Mouse (Mus musculus): ENCODE results near the gene Camk1d. TPM values are rescaled to one million over a fixed set of nuclear protein-coding genes. Genes with fewer than 3 reads are reported as not detected.

Camk1d gene
- polyA plus RNA-seq, 1 experiment from 2014 or later = 2.1 TPM

- no peaks in the 10 kb centered on the region for H3K36me3 ChIP-seq (ENCODE audit: control insufficient read depth, insufficient read depth, low read length)
- H3K9me3 ChIP-seq (ENCODE audit: control insufficient read depth, low read length) = no peaks in the 10 kb centered on the region
- H3K27me3 ChIP-seq (ENCODE audit: control insufficient read depth, insufficient read depth, low read length) = no peaks in the 10 kb centered on the region
- H3K4me2 ChIP-seq (ENCODE audit: low read depth) = no peak overlapping the region
- no peak overlapping the region for H3K9ac ChIP-seq (ENCODE audit: low read length)
- ATAC-seq (ENCODE audit: insufficient read depth, low FRiP score, low TSS enrichment) (no peak), DNase-seq (ENCODE audit: low spot score) (no peak)
- H3K4me3 ChIP-seq (ENCODE audit: low read depth, low read length) = no peak overlapping the region
- WGBS = 61% methylated on average over 9 of the region's 9 CpGs
- H3K27ac ChIP-seq (ENCODE audit: low read depth, low read length) = no peak overlapping the region
- H3K4me1 ChIP-seq (ENCODE audit: control insufficient read depth, insufficient read depth, low read length) = no peaks in the 10 kb centered on the region
Measured at GRCm38 (mm10) chr2:5676143-5676483, 38.2 kb downstream of the Camk1d start.

- Histone ChIP-seq H3K4me2 (ENCODE audit: low read depth) (no peak overlapping the region), H3K36me3 (ENCODE audit: control insufficient read depth, insufficient read depth, low read length) (no peaks in the 10 kb centered on the region), H3K9ac (ENCODE audit: low read length) (no peak overlapping the region), H3K27me3 (ENCODE audit: control insufficient read depth, insufficient read depth, low read length) (no peaks in the 10 kb centered on the region), H3K9me3 (ENCODE audit: control insufficient read depth, low read length) (no peaks in the 10 kb centered on the region), H3K27ac (ENCODE audit: low read depth, low read length) (no peak overlapping the region), H3K4me3 (ENCODE audit: low read depth, low read length) (no peak overlapping the region), H3K4me1 (ENCODE audit: control insufficient read depth, insufficient read depth, low read length) (no peaks in the 10 kb centered on the region)
- WGBS = 84% methylated on average over 12 of the region's 12 CpGs
- DNase-seq (ENCODE audit: low spot score) = no peak
- no peak for ATAC-seq (ENCODE audit: insufficient read depth, low FRiP score, low TSS enrichment)
Measured at GRCm38 (mm10) chr2:5675431-5676142, 38.7 kb downstream of the Camk1d start.

- Histone ChIP-seq H3K36me3 (ENCODE audit: control insufficient read depth, insufficient read depth, low read length) (no peaks in the 10 kb centered on the region), H3K9ac (ENCODE audit: low read length) (no peak overlapping the region), H3K27ac (ENCODE audit: low read depth, low read length) (no peak overlapping the region), H3K4me1 (ENCODE audit: control insufficient read depth, insufficient read depth, low read length) (no peaks in the 10 kb centered on the region), H3K9me3 (ENCODE audit: control insufficient read depth, low read length) (no peaks in the 10 kb centered on the region), H3K4me3 (ENCODE audit: low read depth, low read length) (no peak overlapping the region), H3K4me2 (ENCODE audit: low read depth) (no peak overlapping the region), H3K27me3 (ENCODE audit: control insufficient read depth, insufficient read depth, low read length) (no peaks in the 10 kb centered on the region)
- WGBS = 89% methylated on average over 9 of the region's 9 CpGs
- no peak for ATAC-seq (ENCODE audit: insufficient read depth, low FRiP score, low TSS enrichment)
- DNase-seq (ENCODE audit: low spot score) = no peak
Measured at GRCm38 (mm10) chr2:5674512-5674911, 39.8 kb downstream of the Camk1d start.

DNA sequence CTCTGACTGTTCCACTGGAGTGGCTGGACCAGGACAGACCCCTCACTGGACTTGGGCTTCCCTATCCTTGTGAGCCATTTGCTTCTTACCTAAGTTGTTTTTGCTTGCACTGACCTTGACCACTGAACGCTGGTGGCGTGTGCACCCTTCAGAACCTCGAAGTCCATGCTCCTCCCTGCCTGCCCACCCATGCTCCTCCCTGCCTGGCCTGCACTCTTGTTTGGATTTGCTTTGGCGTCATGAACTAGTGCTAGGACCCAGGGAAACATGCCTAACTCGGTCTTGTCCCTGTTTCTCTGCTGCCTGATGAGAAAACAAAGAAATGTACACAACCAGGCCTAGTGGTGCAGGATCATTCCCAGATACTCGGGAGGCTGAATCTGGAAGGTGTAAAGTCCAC, 40.5 kb downstream of the Camk1d start:
- no peak overlapping the region for H3K9ac ChIP-seq (ENCODE audit: low read length)
- H3K4me1 ChIP-seq (ENCODE audit: control insufficient read depth, insufficient read depth, low read length) = no peaks in the 10 kb centered on the region
- H3K4me3 ChIP-seq (ENCODE audit: low read depth, low read length) = no peak overlapping the region
- DNase-seq (ENCODE audit: low spot score) = no peak
- no peaks in the 10 kb centered on the region for H3K27me3 ChIP-seq (ENCODE audit: control insufficient read depth, insufficient read depth, low read length)
- H3K4me2 ChIP-seq (ENCODE audit: low read depth) = no peak overlapping the region
- H3K9me3 ChIP-seq (ENCODE audit: control insufficient read depth, low read length) = no peaks in the 10 kb centered on the region
- WGBS = 81% methylated on average over 6 of the region's 6 CpGs
- H3K36me3 ChIP-seq (ENCODE audit: control insufficient read depth, insufficient read depth, low read length) = no peaks in the 10 kb centered on the region
- H3K27ac ChIP-seq (ENCODE audit: low read depth, low read length) = no peak overlapping the region
- no peak for ATAC-seq (ENCODE audit: insufficient read depth, low FRiP score, low TSS enrichment)

DNA sequence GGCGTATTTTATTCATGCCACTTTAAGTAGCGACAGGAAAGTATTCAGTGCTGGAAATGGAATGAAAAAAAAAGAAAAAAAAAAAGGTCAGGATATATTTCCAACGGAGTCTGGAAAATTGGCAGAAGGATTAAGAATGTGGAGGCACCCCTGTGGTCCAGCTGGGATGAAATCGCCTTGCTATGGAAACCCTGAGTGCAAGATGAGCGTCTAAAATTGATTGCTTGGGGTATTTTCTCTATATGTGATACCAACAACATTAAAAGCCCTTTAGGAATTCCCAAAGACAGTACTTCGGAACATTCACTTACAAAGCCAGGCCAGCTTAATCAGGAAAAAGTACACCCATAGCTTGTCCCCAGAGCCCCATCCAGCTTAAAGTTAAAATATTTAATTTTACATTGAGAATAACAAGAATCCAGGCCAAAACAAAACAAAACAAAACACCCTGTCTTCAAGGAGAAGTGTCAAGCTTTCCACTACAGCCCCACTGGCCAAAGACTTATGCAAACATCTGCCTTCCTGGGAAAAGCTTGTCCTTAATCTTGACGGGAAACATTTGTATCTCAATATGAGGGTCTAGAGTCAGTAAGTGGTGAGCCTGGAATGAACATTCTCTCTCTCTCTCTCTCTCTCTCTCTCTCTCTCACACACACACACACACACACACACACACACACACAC, 41.3 kb downstream of the Camk1d start:
- Histone ChIP-seq H3K4me2 (ENCODE audit: low read depth) (no peak overlapping the region), H3K36me3 (ENCODE audit: control insufficient read depth, insufficient read depth, low read length) (no peaks in the 10 kb centered on the region), H3K9ac (ENCODE audit: low read length) (no peak overlapping the region)

DNA sequence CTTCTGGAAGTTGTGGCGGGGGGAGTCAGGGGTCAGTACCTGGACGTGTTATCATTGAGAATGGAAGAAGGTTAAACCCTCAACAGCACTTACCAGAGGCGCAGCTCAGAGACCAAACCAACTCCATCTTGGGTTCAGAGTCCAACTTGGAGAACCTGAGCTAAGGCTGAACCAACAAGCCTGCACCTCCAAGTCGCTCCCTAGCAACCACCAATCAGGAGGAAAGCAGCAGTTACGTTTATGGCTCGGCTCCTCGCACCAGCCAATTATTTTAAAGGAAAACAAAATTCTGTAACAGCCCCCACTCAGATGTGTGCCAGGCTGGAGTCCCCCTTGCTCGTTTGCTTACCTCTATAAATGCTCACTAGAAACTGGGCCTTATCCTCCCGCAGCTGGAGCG, 44.2 kb downstream of the Camk1d start:
- whole genome bisulfite sequencing = 91% methylated on average over 10 of the region's 10 CpGs
- DNase-seq (ENCODE audit: low spot score) = no peak

More for the DNA sequence above, 41.3 kb downstream of the Camk1d start:
- WGBS = 62% methylated on average over 7 of the region's 7 CpGs
- no peaks in the 10 kb centered on the region for H3K9me3 ChIP-seq (ENCODE audit: control insufficient read depth, low read length)
- DNase-seq (ENCODE audit: low spot score) (no peak), ATAC-seq (ENCODE audit: insufficient read depth, low FRiP score, low TSS enrichment) (no peak)
- H3K27ac ChIP-seq (ENCODE audit: low read depth, low read length) = no peak overlapping the region
- no peaks in the 10 kb centered on the region for H3K27me3 ChIP-seq (ENCODE audit: control insufficient read depth, insufficient read depth, low read length)
- H3K4me1 ChIP-seq (ENCODE audit: control insufficient read depth, insufficient read depth, low read length) = no peaks in the 10 kb centered on the region
- H3K4me3 ChIP-seq (ENCODE audit: low read depth, low read length) = no peak overlapping the region

DNA sequence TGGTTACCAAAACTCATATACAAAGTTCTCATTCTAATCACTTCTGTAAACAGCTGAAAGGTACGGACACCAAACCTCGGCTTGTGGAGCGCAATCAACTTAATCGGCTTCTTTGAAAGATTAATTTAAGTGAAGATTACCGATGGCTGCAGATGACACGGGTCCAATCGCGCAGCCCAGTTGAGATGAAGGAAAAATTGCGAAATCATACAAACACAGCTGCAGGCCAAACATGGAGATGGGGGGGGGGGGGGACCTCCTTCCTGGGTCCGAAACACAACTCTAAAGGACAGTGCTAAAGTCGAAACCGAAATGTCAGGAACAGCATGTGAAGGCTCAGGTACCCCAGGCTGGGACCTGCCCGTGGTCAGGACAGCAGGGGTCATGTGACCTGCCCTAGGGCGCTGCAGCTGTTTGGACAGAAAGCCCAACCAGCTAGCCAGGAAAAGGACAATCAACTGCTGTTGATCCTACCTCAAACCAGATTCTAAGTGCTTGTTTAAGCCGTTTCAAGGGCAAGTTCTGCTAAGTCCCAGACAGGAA, 44.7 kb downstream of the Camk1d start:
- DNase-seq (ENCODE audit: low spot score) = no peak
- Histone ChIP-seq H3K4me1 (ENCODE audit: control insufficient read depth, insufficient read depth, low read length) (no peaks in the 10 kb centered on the region), H3K4me2 (ENCODE audit: low read depth) (no peak overlapping the region), H3K27ac (ENCODE audit: low read depth, low read length) (no peak overlapping the region), H3K9ac (ENCODE audit: low read length) (no peak overlapping the region), H3K36me3 (ENCODE audit: control insufficient read depth, insufficient read depth, low read length) (no peaks in the 10 kb centered on the region), H3K4me3 (ENCODE audit: low read depth, low read length) (no peak overlapping the region), H3K9me3 (ENCODE audit: control insufficient read depth, low read length) (no peaks in the 10 kb centered on the region), H3K27me3 (ENCODE audit: control insufficient read depth, insufficient read depth, low read length) (no peaks in the 10 kb centered on the region)
- 93% methylated on average over 15 of the region's 15 CpGs for WGBS
- ATAC-seq (ENCODE audit: insufficient read depth, low FRiP score, low TSS enrichment) = no peak

More for the DNA sequence above, 44.2 kb downstream of the Camk1d start:
- no peaks in the 10 kb centered on the region for H3K36me3 ChIP-seq (ENCODE audit: control insufficient read depth, insufficient read depth, low read length)
- H3K9me3 ChIP-seq (ENCODE audit: control insufficient read depth, low read length) = no peaks in the 10 kb centered on the region
- H3K27ac ChIP-seq (ENCODE audit: low read depth, low read length) = no peak overlapping the region
- no peaks in the 10 kb centered on the region for H3K27me3 ChIP-seq (ENCODE audit: control insufficient read depth, insufficient read depth, low read length)
- H3K4me1 ChIP-seq (ENCODE audit: control insufficient read depth, insufficient read depth, low read length) = no peaks in the 10 kb centered on the region
- H3K4me2 ChIP-seq (ENCODE audit: low read depth) = no peak overlapping the region
- no peak for ATAC-seq (ENCODE audit: insufficient read depth, low FRiP score, low TSS enrichment)
- H3K4me3 ChIP-seq (ENCODE audit: low read depth, low read length) = no peak overlapping the region
- no peak overlapping the region for H3K9ac ChIP-seq (ENCODE audit: low read length)

- Histone ChIP-seq H3K4me3 (ENCODE audit: low read depth, low read length) (no peak overlapping the region), H3K4me2 (ENCODE audit: low read depth) (no peak overlapping the region), H3K36me3 (ENCODE audit: control insufficient read depth, insufficient read depth, low read length) (no peaks in the 10 kb centered on the region), H3K27me3 (ENCODE audit: control insufficient read depth, insufficient read depth, low read length) (no peaks in the 10 kb centered on the region), H3K9ac (ENCODE audit: low read length) (no peak overlapping the region), H3K27ac (ENCODE audit: low read depth, low read length) (no peak overlapping the region), H3K4me1 (ENCODE audit: control insufficient read depth, insufficient read depth, low read length) (no peaks in the 10 kb centered on the region), H3K9me3 (ENCODE audit: control insufficient read depth, low read length) (no peaks in the 10 kb centered on the region)
- 83% methylated on average over 4 of the region's 4 CpGs for WGBS
- no peak for DNase-seq (ENCODE audit: low spot score)
- no peak for ATAC-seq (ENCODE audit: insufficient read depth, low FRiP score, low TSS enrichment)
Measured at GRCm38 (mm10) chr2:5668940-5669339, 45.4 kb downstream of the Camk1d start.

- no peaks in the 10 kb centered on the region for H3K36me3 ChIP-seq (ENCODE audit: control insufficient read depth, insufficient read depth, low read length)
- ATAC-seq (ENCODE audit: insufficient read depth, low FRiP score, low TSS enrichment) = no peak
- no peak overlapping the region for H3K27ac ChIP-seq (ENCODE audit: low read depth, low read length)
- H3K4me1 ChIP-seq (ENCODE audit: control insufficient read depth, insufficient read depth, low read length) = no peaks in the 10 kb centered on the region
- no peaks in the 10 kb centered on the region for H3K27me3 ChIP-seq (ENCODE audit: control insufficient read depth, insufficient read depth, low read length)
- no peak overlapping the region for H3K9ac ChIP-seq (ENCODE audit: low read length)
- DNase-seq (ENCODE audit: low spot score) = no peak
- H3K4me3 ChIP-seq (ENCODE audit: low read depth, low read length) = no peak overlapping the region
- 89% methylated on average over 9 of the region's 9 CpGs for WGBS
- H3K4me2 ChIP-seq (ENCODE audit: low read depth) = no peak overlapping the region
- no peaks in the 10 kb centered on the region for H3K9me3 ChIP-seq (ENCODE audit: control insufficient read depth, low read length)
Measured at GRCm38 (mm10) chr2:5663499-5663898, 50.8 kb downstream of the Camk1d start.
